Mouse (Mus musculus): ENCODE measurements at regions not wholly inside any gene's neighbourhood (a gene's known extent, or its start where the extent isn't known, plus 50 kb on each side); places are given as distances from the start of the nearest gene placed in this dataset.

GRCm38 (mm10) chr12:39919909-39920308, 117.9 kb downstream of the Arl4a start:
- TF ChIP-seq POLR2A (IDR thresholded peaks at IDR 0.05; ENCODE audit: borderline replicate concordance, extremely low read depth, insufficient read depth, insufficient read length, poor library complexity, severe bottlenecking) (no peak), CTCF (IDR thresholded peaks at IDR 0.05; ENCODE audit: borderline replicate concordance, extremely low read depth, insufficient read depth, insufficient read length) (no peak)

All from brain, embryonic 14.5 days (tissue).